ENCODE assay signal across 11 mouse cellular contexts in the genomic region with DNA sequence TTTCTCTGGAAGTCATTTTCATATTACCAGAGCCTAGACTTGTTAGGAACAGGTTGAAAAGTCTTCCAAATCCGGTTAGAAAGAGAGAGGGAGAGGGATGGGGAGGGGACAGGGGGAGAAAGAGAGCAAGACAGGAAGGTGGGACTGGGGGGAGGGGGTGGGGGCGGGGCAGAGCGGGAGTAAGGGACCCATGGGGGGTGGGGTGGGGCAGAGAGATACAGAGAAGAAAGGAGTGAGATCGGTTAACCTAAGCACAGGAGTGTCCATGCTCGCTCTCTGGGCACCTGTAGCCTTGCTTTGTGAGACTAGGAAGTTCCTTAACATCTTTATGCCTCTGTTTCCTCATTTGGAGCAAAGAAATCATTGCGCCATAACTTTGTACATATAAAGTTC. TPM values are rescaled to one million over a fixed set of nuclear protein-coding genes. Genes with fewer than 3 reads are reported as not detected.
DNase-seq lines count a peak whose midpoint lies in the region; ATAC-seq and TF ChIP-seq lines count a peak whose summit lies in the region.
"Had no signal": no experiment of that assay in that cellular context is flagged by ENCODE, and none has a peak within 500 bp of the region (broad histone marks: within the 10 kb centered on the region; RNA-seq: fewer than 3 reads in every experiment).

No protein-coding gene starts in this region.

- TF ChIP-seq CTCF in heart, postnatal 0 days (IDR thresholded peaks at IDR 0.05; ENCODE audit: low read depth), result no peak

- no peak for ATAC-seq in heart, embryonic 16.5 days (replicated peaks; ENCODE audit: extremely low read depth, insufficient read depth, low FRiP score)
- no peak for ATAC-seq in embryonic facial prominence, embryonic 11.5 days (replicated peaks; ENCODE audit: insufficient number of reproducible peaks, low FRiP score, low TSS enrichment, low read depth)
- ATAC-seq in heart, postnatal 0 days (ENCODE audit: insufficient read depth, low read depth), result no peak
- ATAC-seq in liver, embryonic 12.5 days, result no peak

- H3K4me1 ChIP-seq in heart, embryonic 16.5 days (ENCODE audit: control insufficient read depth, insufficient read depth, low read length), result peaks cover 3% of the 10 kb centered on the region; the same call in 1 of the 2 replicates
- H3K4me1 ChIP-seq in embryonic facial prominence, embryonic 11.5 days (ENCODE audit: control insufficient read depth, insufficient read depth, low read length), result no peaks in the 10 kb centered on the region
- H3K4me1 ChIP-seq in heart, postnatal 0 days (ENCODE audit: control insufficient read depth, insufficient read depth), result no peaks in the 10 kb centered on the region
- no peaks in the 10 kb centered on the region for H3K4me1 ChIP-seq in liver, embryonic 12.5 days
- H3K4me1 ChIP-seq: liver, embryonic 15.5 days had no signal

- no peaks in the 10 kb centered on the region for H3K36me3 ChIP-seq in heart, embryonic 16.5 days (ENCODE audit: control insufficient read depth, insufficient read depth)
- H3K36me3 ChIP-seq in embryonic facial prominence, embryonic 11.5 days (replicated peaks; ENCODE audit: control insufficient read depth, insufficient read depth, low read depth, low read length), result no peaks in the 10 kb centered on the region
- H3K36me3 ChIP-seq in heart, postnatal 0 days (replicated peaks; ENCODE audit: control insufficient read depth, insufficient read depth, low read length), result no peaks in the 10 kb centered on the region
- no peaks in the 10 kb centered on the region for H3K36me3 ChIP-seq in liver, embryonic 12.5 days
- H3K36me3 ChIP-seq: liver, embryonic 15.5 days had no signal

- intact Hi-C loops in heart, postnatal 25 days (cut with DNase I), result no loop called here
- intact Hi-C loops in left cerebral cortex, postnatal 36 days (cut with DNase I), result loop anchor here (10.0 kb wide), 1 partner anchor 646 kb away; a partner anchor contains a TSS

- H3K4me2 ChIP-seq in heart, embryonic 16.5 days (ENCODE audit: low read depth, low read length), result peak overlapping the region; percentile 54
- peak overlapping the region; percentile 43; the same call in 1 of the 2 replicates for H3K4me2 ChIP-seq in embryonic facial prominence, embryonic 11.5 days (ENCODE audit: low read depth, low read length)
- H3K4me2 ChIP-seq in heart, postnatal 0 days (ENCODE audit: low read depth, low read length), result peak overlapping the region; percentile 43
- peak overlapping the region; percentile 38; the same call in 1 of the 2 replicates for H3K4me2 ChIP-seq in liver, embryonic 12.5 days
- H3K4me2 ChIP-seq: liver, embryonic 15.5 days had no signal

- H3K27ac ChIP-seq in heart, embryonic 16.5 days (ENCODE audit: low read length), result no peak overlapping the region
- H3K27ac ChIP-seq in embryonic facial prominence, embryonic 11.5 days (replicated peaks; ENCODE audit: low read depth, low read length), result no peak overlapping the region
- H3K27ac ChIP-seq in heart, postnatal 0 days (ENCODE audit: low read depth), result no peak overlapping the region
- no peak overlapping the region for H3K27ac ChIP-seq in liver, embryonic 12.5 days
- H3K27ac ChIP-seq: liver, embryonic 15.5 days had no signal

- no peak for DNase-seq in heart, postnatal 25 days (ENCODE audit: low spot score)
- no peak for DNase-seq in embryonic facial prominence, embryonic 11.5 days (ENCODE audit: low spot score)
- no peak for DNase-seq in heart, postnatal 0 days (ENCODE audit: low spot score)
- no peak for DNase-seq in left cerebral cortex, postnatal 36 days (ENCODE audit: low spot score in 2 of 2)
- DNase-seq in frontal cortex, adult 2 months (ENCODE audit: extremely low spot score in 1 of 2, low spot score in 1 of 2), result no peak
- DNase-seq in embryo, embryonic 11 days, result no peak
- DNase-seq: cerebellum, adult 9-10 months; kidney, adult 11 months had no signal

- no peaks in the 10 kb centered on the region for H3K27me3 ChIP-seq in heart, embryonic 16.5 days (ENCODE audit: control insufficient read depth, insufficient read depth, low read length)
- no peaks in the 10 kb centered on the region for H3K27me3 ChIP-seq in embryonic facial prominence, embryonic 11.5 days (ENCODE audit: control insufficient read depth, insufficient read depth, low read length)
- no peaks in the 10 kb centered on the region for H3K27me3 ChIP-seq in heart, postnatal 0 days (ENCODE audit: control insufficient read depth, insufficient read depth, low read length)
- H3K27me3 ChIP-seq in liver, embryonic 12.5 days (replicated peaks), result peaks cover 29% of the 10 kb centered on the region
- H3K27me3 ChIP-seq: liver, embryonic 15.5 days had no signal

- 26% methylated on average over 6 of the region's 6 CpGs for WGBS in heart, embryonic 16.5 days
- WGBS in embryonic facial prominence, embryonic 11.5 days, result 22% methylated on average over 6 of the region's 6 CpGs
- WGBS in heart, postnatal 0 days, result 38% methylated on average over 5 of the region's 6 CpGs
- WGBS in liver, embryonic 12.5 days (ENCODE audit: insufficient replicate concordance), result 18% methylated on average over 5 of the region's 6 CpGs

- no peaks in the 10 kb centered on the region for H3K9me3 ChIP-seq in heart, embryonic 16.5 days (replicated peaks; ENCODE audit: control insufficient read depth, low read length)
- no peaks in the 10 kb centered on the region for H3K9me3 ChIP-seq in embryonic facial prominence, embryonic 11.5 days (replicated peaks; ENCODE audit: control insufficient read depth, low read length)
- H3K9me3 ChIP-seq in heart, postnatal 0 days (replicated peaks; ENCODE audit: control insufficient read depth, low read length), result no peaks in the 10 kb centered on the region
- no peaks in the 10 kb centered on the region for H3K9me3 ChIP-seq in liver, embryonic 12.5 days (replicated peaks)
- H3K9me3 ChIP-seq: liver, embryonic 15.5 days had no signal

- no peak for TF ChIP-seq EP300 in heart, postnatal 0 days (IDR thresholded peaks at IDR 0.05; ENCODE audit: low read depth)

- peak overlapping the region; percentile 18 for H3K4me3 ChIP-seq in heart, embryonic 16.5 days (ENCODE audit: low read length)
- H3K4me3 ChIP-seq in embryonic facial prominence, embryonic 11.5 days (ENCODE audit: low read depth, low read length), result no peak overlapping the region
- no peak overlapping the region for H3K4me3 ChIP-seq in heart, postnatal 0 days (ENCODE audit: low read depth, low read length)
- no peak overlapping the region for H3K4me3 ChIP-seq in liver, embryonic 12.5 days
- H3K4me3 ChIP-seq: liver, embryonic 15.5 days had no signal

- H3K9ac ChIP-seq in heart, embryonic 16.5 days (ENCODE audit: low read length), result peak overlapping the region; percentile 3; the same call in 1 of the 2 replicates
- H3K9ac ChIP-seq in embryonic facial prominence, embryonic 11.5 days (replicated peaks; ENCODE audit: low read length), result no peak overlapping the region
- no peak overlapping the region for H3K9ac ChIP-seq in heart, postnatal 0 days (replicated peaks; ENCODE audit: low read depth, low read length)
- H3K9ac ChIP-seq in liver, embryonic 12.5 days, result no peak overlapping the region
- H3K9ac ChIP-seq: liver, embryonic 15.5 days had no signal

RNA-seq across cellular contexts. Expression of a gene that starts 56.8 kb away (rescaled TPM):
- 4.9 and 5.1 TPM in 2 replicates for polyA plus RNA-seq in heart, embryonic 16.5 days (2015; fragmentation: Nextera tagmentation; extraction: Ambion mirVana)
- 10 to 100 TPM; 11.6 to 13.2 TPM for total RNA-seq in heart, postnatal 25 days (2021)
- 5.2 and 5.8 TPM in 2 replicates for polyA plus RNA-seq in embryonic facial prominence, embryonic 11.5 days (2014; fragmentation: Nextera tagmentation; extraction: Ambion mirVana)
- total RNA-seq in heart, postnatal 0 days (2014; rRNA removed; ENCODE audit: low replicate concordance), result 4.7 and 8.9 TPM in 2 replicates
- 3.3 and 3.6 TPM in 2 replicates for polyA plus RNA-seq in heart, postnatal 0 days (2015; fragmentation: Nextera tagmentation; extraction: Ambion mirVana)
- 2.5 and 2.6 TPM in 2 replicates for polyA plus RNA-seq in liver, embryonic 12.5 days (2016; fragmentation: Nextera tagmentation; extraction: Ambion mirVana)
- 10 to 100 TPM; 10.7 to 13.0 TPM for total RNA-seq in left cerebral cortex, postnatal 36 days (2021)
- 8.9 and 9.1 TPM in 2 replicates for polyA plus RNA-seq in frontal cortex, adult 2 months (2012; rRNA removed)
